ENCODE assay signal across 7 mouse cellular contexts in genomic region chr7:126350748-126351418, GRCm38 (mm10). TPM values are rescaled to one million over a fixed set of nuclear protein-coding genes. Genes with fewer than 3 reads are reported as not detected.
DNase-seq lines count a peak whose midpoint lies in the region; ATAC-seq and TF ChIP-seq lines count a peak whose summit lies in the region.

No protein-coding gene starts in this region.

- ATAC-seq in kidney, embryonic 15.5 days (replicated peaks; ENCODE audit: low FRiP score): no peak
- ATAC-seq in frontal cortex, adult (ENCODE audit: low TSS enrichment): no peak

- H3K9ac ChIP-seq in kidney, embryonic 15.5 days: no peak overlapping the region
- peak overlapping the region; percentile 15 for H3K9ac ChIP-seq in ES-Bruce4 (ENCODE audit: low read depth, poor library complexity, severe bottlenecking)

- H3K4me3 ChIP-seq in kidney, embryonic 15.5 days (replicated peaks): no peak overlapping the region
- peak overlapping the region; percentile 8; the same call in 1 of the 2 replicates for H3K4me3 ChIP-seq in ES-Bruce4 (ENCODE audit: low read depth, low read length)

- H3K36me3 ChIP-seq in kidney, embryonic 15.5 days: no peaks in the 10 kb centered on the region
- H3K36me3 ChIP-seq in ES-Bruce4 (ENCODE audit: control insufficient read depth, insufficient read depth, low read length, poor library complexity, severe bottlenecking): no peaks in the 10 kb centered on the region

- no peak for TF ChIP-seq POLR2A in ES-Bruce4 (IDR thresholded peaks at IDR 0.05; ENCODE audit: insufficient read depth, low read length)

- H3K4me1 ChIP-seq in kidney, embryonic 15.5 days: peaks cover 8% of the 10 kb centered on the region; the same call in 1 of the 2 replicates
- H3K4me1 ChIP-seq in ES-Bruce4 (ENCODE audit: control insufficient read depth, insufficient read depth, low read length): peaks cover 16% of the 10 kb centered on the region

- 70% methylated on average over 20 of the region's 20 CpGs for WGBS in kidney, embryonic 15.5 days

- peaks cover 7% of the 10 kb centered on the region; the same call in 1 of the 2 replicates for H3K27me3 ChIP-seq in kidney, embryonic 15.5 days
- no peaks in the 10 kb centered on the region for H3K27me3 ChIP-seq in ES-Bruce4 (ENCODE audit: control insufficient read depth, insufficient read depth, low read length, poor library complexity, severe bottlenecking)

- peak overlapping the region; percentile 10; the same call in 1 of the 2 replicates for H3K4me2 ChIP-seq in kidney, embryonic 15.5 days

- no peak for TF ChIP-seq CTCF in ES-Bruce4 (IDR thresholded peaks at IDR 0.05; ENCODE audit: low read depth, low read length)

- no peaks in the 10 kb centered on the region for H3K9me3 ChIP-seq in kidney, embryonic 15.5 days (replicated peaks)
- no peaks in the 10 kb centered on the region for H3K9me3 ChIP-seq in ES-Bruce4 (replicated peaks; ENCODE audit: control insufficient read depth, insufficient read depth, low read length, poor library complexity, severe bottlenecking)

- no peak for DNase-seq in kidney, adult 8-10 months
- peak; percentile 88 for DNase-seq in R1 (ENCODE audit: low read depth, low spot score)
- DNase-seq in lung, postnatal 36 days: peak; percentile 37
- DNase-seq in natural killer cell, adult 2 months (ENCODE audit: low spot score in 2 of 2): no peak

- TF ChIP-seq EP300 in ES-Bruce4 (IDR thresholded peaks at IDR 0.05; ENCODE audit: insufficient read depth, low read depth, low read length): no peak

- H3K27ac ChIP-seq in kidney, embryonic 15.5 days: no peak overlapping the region
- H3K27ac ChIP-seq in ES-Bruce4 (ENCODE audit: insufficient read depth, low read length): peak overlapping the region; percentile 40; the same call in 1 of the 2 replicates

RNA-seq across cellular contexts. Expression of gene Lat, which starts 18.5 kb away (rescaled TPM):
- 2.3 and 3.0 TPM in 2 replicates for polyA plus RNA-seq in kidney, embryonic 15.5 days (2015; fragmentation: Nextera tagmentation; extraction: Ambion mirVana)
- polyA plus RNA-seq in ES-Bruce4 (2011; ENCODE audit: insufficient read depth, insufficient read length, low read depth, missing spikeins): 3.0 and 4.2 TPM in 2 replicates

RNA-seq across cellular contexts. Expression of gene Spns1, which starts 26.4 kb away (rescaled TPM):
- 58.9 and 70.8 TPM in 2 replicates for polyA plus RNA-seq in kidney, embryonic 15.5 days (2015; fragmentation: Nextera tagmentation; extraction: Ambion mirVana)
- polyA plus RNA-seq in ES-Bruce4 (2011; ENCODE audit: insufficient read depth, insufficient read length, low read depth, missing spikeins): 52.3 and 62.0 TPM in 2 replicates

RNA-seq across cellular contexts. Expression of gene Nfatc2ip, which starts 45.7 kb away (rescaled TPM):
- 2.8 and 2.9 TPM in 2 replicates for polyA plus RNA-seq in kidney, embryonic 15.5 days (2015; fragmentation: Nextera tagmentation; extraction: Ambion mirVana)
- polyA plus RNA-seq in ES-Bruce4 (2011; ENCODE audit: insufficient read depth, insufficient read length, low read depth, missing spikeins): 76.8 and 78.6 TPM in 2 replicates

Comparison
In these comparisons a context has a peak if more than half of its experiments do, and no peak if none do; other contexts are left out.
1. DNase-seq: peak in R1 (single experiment) and lung, postnatal 36 days (single experiment); none in kidney, adult 8-10 months (0 of 2) and natural killer cell, adult 2 months (0 of 2).
2. RNA of gene Nfatc2ip, which starts 45.7 kb away (polyA plus RNA-seq): 76.8 to 78.6 TPM in ES-Bruce4; 2.8 to 2.9 TPM in kidney, embryonic 15.5 days; every median in the first group is over 10 times any median in the second.